Mouse (Mus musculus) cerebellum, postnatal 4 days (tissue): ENCODE measurements around the gene Ttc39a.
A peak's percentile ranks its signal among the peaks of the same experiment; 100 is the strongest.

Source experiments
- DNase-seq, 2 experiments: peaks; one replicate each; pipeline ENCODE4 v3.0.0; 2022; ENCODE audit warnings: low spot score in 2 of 2, mixed read lengths in 1 of 2

The Ttc39a gene

GRCm38 (mm10) chr4:109460421-109461179, 54.2 kb downstream of the Ttc39a start:
- DNase-seq, result no peak

- no peak for DNase-seq
Observed at GRCm38 (mm10) chr4:109463892-109464291, 57.5 kb downstream of the Ttc39a start.

GRCm38 (mm10) chr4:109467687-109468086, 61.3 kb downstream of the Ttc39a start:
- no peak for DNase-seq

- DNase-seq, result no peak
Observed at GRCm38 (mm10) chr4:109471606-109472005, 65.2 kb downstream of the Ttc39a start.

- no peak for DNase-seq
Observed at GRCm38 (mm10) chr4:109472566-109472965, 66.1 kb downstream of the Ttc39a start.

- DNase-seq, result no peak
Observed at GRCm38 (mm10) chr4:109475078-109475477, 68.7 kb downstream of the Ttc39a start.

GRCm38 (mm10) chr4:109475577-109476553, 69.4 kb downstream of the Ttc39a start:
- DNase-seq, result peak; percentile 27 to 62

- DNase-seq, result peak; percentile 83 to 93
Observed at GRCm38 (mm10) chr4:109476554-109477014, 70.2 kb downstream of the Ttc39a start.

GRCm38 (mm10) chr4:109477454-109477853, 71.0 kb downstream of the Ttc39a start:
- DNase-seq, result no peak

GRCm38 (mm10) chr4:109481424-109481823, 75.0 kb downstream of the Ttc39a start:
- DNase-seq, result no peak

GRCm38 (mm10) chr4:109482701-109483100, 76.3 kb downstream of the Ttc39a start:
- no peak for DNase-seq

GRCm38 (mm10) chr4:109484621-109485020, 78.2 kb downstream of the Ttc39a start, which contains the start of gene Rnf11:
TSS of gene Rnf11 (minus strand) at chr4:109484728.
- no peak for DNase-seq

GRCm38 (mm10) chr4:109488812-109489211, 82.4 kb downstream of the Ttc39a start:
- DNase-seq, result no peak

- DNase-seq, result no peak
Observed at GRCm38 (mm10) chr4:109493581-109493980, 87.2 kb downstream of the Ttc39a start.
